Mouse (Mus musculus): ENCODE measurements around the gene Ascl3. TPM values are rescaled to one million over a fixed set of nuclear protein-coding genes. Genes with fewer than 3 reads are reported as not detected.

Gene Ascl3
- total RNA-seq, 2 experiments from 2014 or later, result not detected

GRCm38 (mm10) chr7:109713434-109713982, 18.0 kb downstream of the Ascl3 start:
- intact Hi-C loops (cut with DNase I), result no loop called here
- DNase-seq (ENCODE audit: low spot score in 2 of 2), result no peak

- DNase-seq (ENCODE audit: low spot score in 2 of 2), result no peak
- intact Hi-C loops (cut with DNase I), result no loop called here
These were observed 19.3 kb downstream of the Ascl3 start for GRCm38 (mm10) chr7:109712198-109712597.

- DNase-seq (ENCODE audit: low spot score in 2 of 2), result no peak
- intact Hi-C loops (cut with DNase I), result no loop called here
These were observed 21.5 kb downstream of the Ascl3 start for GRCm38 (mm10) chr7:109710069-109710468.

GRCm38 (mm10) chr7:109708961-109709382, 22.6 kb downstream of the Ascl3 start:
- intact Hi-C loops (cut with DNase I), result loop anchor here (1.0 kb wide), 1 partner anchor 183 kb away; no protein-coding TSS in a partner anchor
- no peak for DNase-seq (ENCODE audit: low spot score in 2 of 2)

- intact Hi-C loops (cut with DNase I), result no loop called here
- peak; percentile 43 to 73 for DNase-seq (ENCODE audit: low spot score in 2 of 2)
These were observed 24.3 kb downstream of the Ascl3 start for GRCm38 (mm10) chr7:109707023-109707785.

GRCm38 (mm10) chr7:109704461-109704860, 27.1 kb downstream of the Ascl3 start:
- intact Hi-C loops (cut with DNase I), result no loop called here

GRCm38 (mm10) chr7:109704016-109704377, 27.5 kb downstream of the Ascl3 start:
- peak in 1 of 2 experiments; percentile 17 for DNase-seq (ENCODE audit: low spot score in 2 of 2)
- intact Hi-C loops (cut with DNase I), result no loop called here

More at GRCm38 (mm10) chr7:109704461-109704860, 27.1 kb downstream of the Ascl3 start:
- no peak for DNase-seq (ENCODE audit: low spot score in 2 of 2)

- intact Hi-C loops (cut with DNase I), result no loop called here
- peak; percentile 92 to 93 for DNase-seq (ENCODE audit: low spot score in 2 of 2)
These were observed 28.1 kb downstream of the Ascl3 start, which contains the start of the genes St5 and Akip1 for GRCm38 (mm10) chr7:109703190-109704015. Gene St5 (minus strand): TSS chr7:109703605. Gene Akip1 (plus strand): TSS chr7:109703690.

- intact Hi-C loops (cut with DNase I), result no loop called here
- no peak for DNase-seq (ENCODE audit: low spot score in 2 of 2)
These were observed 28.8 kb downstream of the Ascl3 start for GRCm38 (mm10) chr7:109702721-109703120.

GRCm38 (mm10) chr7:109700213-109700612, 31.3 kb downstream of the Ascl3 start:
- intact Hi-C loops (cut with DNase I), result no loop called here
- DNase-seq (ENCODE audit: low spot score in 2 of 2), result no peak

- no peak for DNase-seq (ENCODE audit: low spot score in 2 of 2)
- intact Hi-C loops (cut with DNase I), result no loop called here
These were observed 36.2 kb downstream of the Ascl3 start for GRCm38 (mm10) chr7:109695339-109695726.

GRCm38 (mm10) chr7:109694576-109695338, 36.8 kb downstream of the Ascl3 start:
- DNase-seq (ENCODE audit: low spot score in 2 of 2), result no peak
- intact Hi-C loops (cut with DNase I), result no loop called here

GRCm38 (mm10) chr7:109690961-109691360, 40.6 kb downstream of the Ascl3 start:
- no peak for DNase-seq (ENCODE audit: low spot score in 2 of 2)
- intact Hi-C loops (cut with DNase I), result no loop called here

- intact Hi-C loops (cut with DNase I), result no loop called here
- DNase-seq (ENCODE audit: low spot score in 2 of 2), result no peak
These were observed 41.4 kb downstream of the Ascl3 start for GRCm38 (mm10) chr7:109690101-109690500.

GRCm38 (mm10) chr7:109686585-109687128, 44.9 kb downstream of the Ascl3 start:
- DNase-seq (ENCODE audit: low spot score in 2 of 2), result no peak
- intact Hi-C loops (cut with DNase I), result no loop called here

- intact Hi-C loops (cut with DNase I), result no loop called here
- DNase-seq (ENCODE audit: low spot score in 2 of 2), result no peak
These were observed 50.6 kb downstream of the Ascl3 start for GRCm38 (mm10) chr7:109680879-109681278.

- intact Hi-C loops (cut with DNase I), result no loop called here
- no peak for DNase-seq (ENCODE audit: low spot score in 2 of 2)
These were observed 51.2 kb downstream of the Ascl3 start for GRCm38 (mm10) chr7:109680284-109680683.

Measured in left cerebral cortex, postnatal 25 days (tissue).